Mouse (Mus musculus): Measurements from ENCODE around the gene Mylip.
A peak's percentile ranks its signal among the peaks of the same experiment; 100 is the strongest.

Gene Mylip

DNA sequence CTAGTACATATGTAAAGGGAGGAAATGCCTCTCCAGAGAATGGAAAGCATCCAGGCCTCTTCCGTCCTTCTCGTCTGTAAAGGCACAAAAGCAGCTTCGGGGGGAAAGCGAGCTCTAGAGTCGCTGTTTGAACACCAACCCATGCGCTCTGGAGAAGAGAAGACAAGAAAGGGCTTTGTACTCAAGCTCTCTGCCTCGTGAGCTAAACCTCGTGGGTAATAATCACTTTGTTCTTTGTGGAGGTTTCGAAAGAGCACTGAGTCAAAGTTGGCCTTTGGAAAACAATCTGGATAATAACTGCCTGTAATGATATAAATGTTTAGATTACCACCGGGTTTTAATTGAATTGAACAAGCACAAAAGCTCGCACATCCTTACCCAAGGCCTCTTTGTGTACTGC lies 39.7 kb downstream of the Mylip start:
- no peak for DNase-seq (ENCODE audit: extremely low spot score)

DNA sequence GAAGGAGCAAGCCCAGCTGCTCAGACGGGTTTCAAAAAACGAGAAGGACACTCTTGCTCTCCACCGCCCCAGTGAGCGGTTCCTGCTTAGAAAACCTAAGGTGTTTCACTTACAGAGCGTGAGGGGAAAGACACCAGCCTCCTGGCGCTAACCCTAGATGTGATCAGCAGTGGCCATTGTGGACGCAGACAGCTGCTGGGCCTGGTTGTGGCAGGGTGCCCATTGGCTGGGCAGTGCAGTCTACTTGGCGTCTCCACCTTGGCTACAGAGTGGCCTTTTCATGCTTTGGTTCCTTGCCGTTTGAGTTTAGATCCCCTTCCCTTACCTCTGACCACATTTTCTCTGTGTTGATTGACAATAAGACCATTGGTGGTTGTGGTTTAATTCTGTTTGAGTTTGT lies 47.6 kb downstream of the Mylip start:
- DNase-seq (ENCODE audit: extremely low spot score) = no peak

DNA sequence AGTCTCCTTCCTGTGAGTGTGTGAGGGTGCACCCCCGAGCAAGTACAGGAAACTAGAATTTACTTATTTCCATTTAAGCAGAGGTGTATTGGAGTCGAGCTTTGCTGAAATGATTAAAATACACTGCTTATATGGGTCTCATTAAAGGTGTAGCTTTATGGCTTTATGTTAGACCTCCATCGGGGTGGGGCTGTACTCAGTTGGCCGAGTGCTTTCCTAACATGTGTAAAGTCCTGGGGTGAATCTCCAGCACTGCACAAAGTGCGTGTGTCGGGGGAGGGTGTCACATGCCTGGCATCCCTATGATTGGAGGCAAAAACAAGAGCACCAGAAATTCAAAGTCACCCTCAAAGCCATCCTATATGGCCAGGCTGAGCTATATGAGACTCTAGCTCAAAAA lies 49.3 kb downstream of the Mylip start:
- no peak for DNase-seq (ENCODE audit: extremely low spot score)

DNA sequence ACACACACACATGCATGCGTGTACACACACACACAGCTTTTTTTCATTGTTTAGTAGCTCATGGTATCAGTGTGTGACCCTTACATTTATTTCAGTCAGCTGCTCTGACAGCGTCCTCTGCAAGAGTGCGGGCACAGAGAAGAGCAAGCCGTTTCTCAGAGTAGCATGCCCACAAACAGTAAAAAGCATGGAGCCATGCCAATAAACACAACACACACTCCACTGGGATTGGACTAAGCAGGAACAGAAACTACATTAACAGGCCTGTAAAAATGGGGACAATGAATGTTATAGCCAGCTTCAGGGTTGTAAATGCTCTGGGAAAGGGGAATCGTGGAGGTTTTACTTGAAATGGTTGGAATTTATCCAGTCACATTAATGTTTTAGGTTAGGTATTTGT lies 50.7 kb downstream of the Mylip start:
- no peak for DNase-seq (ENCODE audit: extremely low spot score)

DNA sequence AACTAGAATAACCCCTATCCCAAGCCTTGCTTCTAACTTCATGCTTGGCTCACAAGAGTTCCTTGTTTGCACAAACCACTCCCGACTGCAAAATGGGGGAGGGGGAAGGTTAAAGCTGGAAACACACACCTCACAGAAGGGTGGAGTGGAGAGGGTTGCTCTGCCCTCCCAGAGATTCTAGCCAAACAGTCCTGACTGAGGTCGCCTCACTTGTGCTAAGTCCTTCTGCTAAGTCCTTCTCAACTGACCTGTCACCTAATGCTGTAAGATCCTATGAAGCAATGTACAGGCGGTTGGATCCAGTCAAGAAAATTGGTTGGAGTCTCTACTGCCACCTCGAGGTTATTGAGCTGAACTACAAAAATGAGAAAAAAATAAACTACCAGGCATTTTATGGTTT lies 52.9 kb downstream of the Mylip start:
- peak; percentile 31 for DNase-seq (ENCODE audit: extremely low spot score)

DNA sequence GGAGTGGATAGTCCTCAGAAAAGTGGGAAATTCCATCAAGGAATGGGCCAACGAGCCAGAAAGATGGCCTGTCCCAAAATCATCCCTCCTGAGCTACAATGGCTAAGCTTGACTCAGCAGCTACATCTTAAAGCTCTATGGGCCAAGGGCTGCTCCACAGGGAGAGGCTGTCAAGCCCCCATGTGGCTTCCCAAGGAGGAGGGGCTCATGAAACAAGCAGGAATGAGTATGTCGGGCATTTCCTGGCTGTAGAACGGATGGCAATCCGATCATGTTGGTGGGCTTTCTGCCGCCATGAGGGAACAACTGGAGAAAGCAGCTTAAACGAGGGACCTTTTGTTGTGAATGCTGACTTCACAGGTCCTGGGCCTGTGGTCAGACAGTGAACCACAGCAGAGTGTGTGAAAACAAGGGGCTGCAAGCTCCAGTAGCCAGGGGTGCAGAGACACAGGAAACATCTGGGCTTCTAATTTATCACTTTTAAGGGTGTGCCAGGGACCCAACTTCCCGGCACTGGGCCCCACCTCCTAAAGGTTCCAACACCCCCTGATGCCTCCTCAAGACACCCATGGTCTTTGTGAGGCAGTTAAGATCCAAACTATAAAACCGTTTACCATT lies 53.5 kb downstream of the Mylip start:
- DNase-seq (ENCODE audit: extremely low spot score) = peak; percentile 20

DNA sequence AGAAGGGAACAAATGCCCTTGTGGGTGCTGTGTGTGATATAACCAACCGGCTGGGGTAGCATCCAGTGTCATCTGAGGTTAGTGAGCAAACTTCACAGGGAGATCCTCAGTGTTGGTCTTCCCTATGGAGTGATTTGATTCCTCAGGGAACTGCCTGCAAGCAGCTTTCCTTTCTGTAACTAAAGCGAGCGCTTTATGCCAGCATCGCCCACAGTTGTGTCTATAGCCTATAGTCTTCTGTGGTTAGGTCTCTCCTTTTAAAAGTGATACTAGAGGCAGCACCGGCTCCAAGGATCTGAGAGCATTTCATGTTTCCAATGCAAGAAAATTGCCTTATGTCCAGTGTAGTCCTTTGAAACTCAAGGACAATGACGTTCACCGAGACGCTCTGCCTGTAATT lies 54.7 kb downstream of the Mylip start:
- no peak for DNase-seq (ENCODE audit: extremely low spot score)

DNA sequence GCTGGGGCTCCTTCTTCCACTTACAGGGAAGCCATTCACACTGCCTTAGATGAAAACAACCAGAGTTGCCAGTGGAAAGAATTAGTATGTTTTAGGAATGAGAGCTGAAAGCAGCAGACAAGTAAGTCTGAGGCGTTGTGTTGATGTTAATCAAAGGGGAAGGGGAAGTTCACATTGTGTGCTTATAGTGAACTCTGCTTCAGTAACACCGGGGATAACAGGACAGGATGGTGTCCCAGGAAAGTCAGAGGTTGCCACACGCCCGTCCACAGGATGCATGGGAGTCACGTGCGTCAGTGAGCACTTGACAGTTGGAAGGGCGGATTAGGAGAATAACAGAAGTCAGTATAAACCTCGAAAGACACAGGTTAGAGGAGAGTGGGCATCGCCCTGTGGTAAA lies 55.1 kb downstream of the Mylip start:
- no peak for DNase-seq (ENCODE audit: extremely low spot score)

DNA sequence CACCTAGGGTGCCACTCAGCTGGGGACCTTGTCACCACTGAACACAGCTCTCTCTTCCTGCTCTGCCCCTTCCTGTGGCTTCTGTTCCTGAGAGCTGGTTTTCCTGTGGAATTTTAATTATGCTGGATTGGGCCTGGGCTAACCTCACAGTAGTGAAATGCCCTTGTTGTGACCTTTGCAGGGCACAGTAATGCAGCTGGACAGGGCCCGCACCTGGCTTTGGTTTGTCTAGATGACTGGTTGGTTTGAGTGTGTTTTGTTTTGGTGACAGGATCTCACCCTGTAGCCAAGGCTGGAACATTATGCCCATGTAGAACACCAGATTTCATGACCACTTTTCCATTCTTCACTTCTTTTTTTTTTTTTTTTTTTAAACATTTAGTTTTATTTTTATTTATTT lies 57.1 kb downstream of the Mylip start:
- no peak for DNase-seq (ENCODE audit: extremely low spot score)

DNA sequence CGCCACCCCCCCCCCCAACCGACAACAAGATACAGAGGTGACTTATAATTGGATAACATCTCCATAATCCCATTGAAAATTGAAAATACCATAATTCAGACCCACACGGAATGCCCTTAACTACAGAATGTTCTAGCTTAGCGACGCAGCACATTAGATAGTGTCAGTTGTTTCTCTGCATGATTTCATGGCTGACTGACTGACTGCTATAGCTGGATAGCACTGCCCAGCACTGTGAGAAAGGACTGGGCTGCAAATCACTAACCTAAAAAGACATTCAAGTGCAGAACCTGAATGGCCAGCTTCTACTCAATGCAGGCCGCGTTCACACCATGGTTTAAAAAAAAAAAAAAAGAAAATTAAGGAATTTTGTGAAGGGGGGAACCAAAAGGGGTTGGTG lies 62.9 kb downstream of the Mylip start:
- no peak for DNase-seq (ENCODE audit: extremely low spot score)

DNA sequence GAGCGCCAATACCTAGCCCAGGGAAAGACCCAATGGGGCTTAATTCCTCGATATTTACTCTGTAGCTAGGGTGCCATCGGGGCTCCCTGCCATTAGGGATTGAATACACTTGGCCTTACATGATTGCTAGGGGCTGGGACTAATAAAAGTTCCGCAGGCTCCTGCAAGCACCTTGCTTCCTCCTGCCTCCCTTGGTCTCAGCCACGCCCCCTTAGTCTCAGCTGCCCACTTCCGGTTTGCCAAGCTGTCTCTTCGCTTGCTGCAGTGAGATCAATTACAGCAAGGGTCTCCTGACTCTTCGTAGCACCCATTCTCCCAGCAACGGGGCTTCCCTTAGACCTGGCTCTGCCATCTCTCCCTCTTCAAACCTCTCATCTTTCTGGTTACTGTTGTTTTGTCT lies 63.5 kb downstream of the Mylip start:
- DNase-seq (ENCODE audit: extremely low spot score) = no peak

DNA sequence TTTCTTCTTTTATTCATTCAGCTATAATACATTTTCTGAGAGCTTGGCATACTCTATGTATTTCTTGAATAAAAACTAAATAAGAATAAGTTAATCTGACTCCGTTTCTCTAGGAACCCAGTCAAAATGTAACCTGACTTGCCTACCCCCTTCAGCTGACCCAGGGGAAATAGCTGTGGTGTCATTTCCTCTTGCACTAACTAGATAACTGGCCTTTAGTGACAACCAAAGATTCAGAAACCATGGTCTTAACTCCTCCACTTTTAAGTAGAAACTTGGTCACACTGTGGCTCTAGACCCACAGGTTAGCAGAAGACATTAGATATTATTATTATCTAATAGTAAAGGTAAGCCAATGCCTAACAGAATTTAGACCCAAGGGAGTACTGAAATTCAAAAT lies 64.5 kb downstream of the Mylip start:
- DNase-seq (ENCODE audit: extremely low spot score) = no peak

DNA sequence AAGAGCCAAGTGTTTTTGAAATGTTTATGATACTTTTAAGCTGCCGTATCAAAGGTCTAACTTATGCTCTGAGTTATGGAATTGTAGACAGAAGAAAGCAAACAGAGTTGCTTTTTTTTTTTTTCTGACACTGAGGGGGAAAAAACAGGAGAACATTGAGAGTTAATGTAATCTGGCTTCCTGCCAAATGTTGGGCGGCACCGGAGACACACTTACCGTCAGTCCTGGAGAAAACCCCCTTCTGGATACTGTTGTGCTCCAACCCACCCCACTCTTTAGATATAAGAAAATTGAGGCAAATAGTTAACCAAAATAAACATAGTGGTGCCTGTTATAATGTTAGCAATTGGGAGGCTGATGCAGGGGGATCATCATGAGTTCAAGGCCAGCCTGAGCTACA lies 65.1 kb downstream of the Mylip start:
- DNase-seq (ENCODE audit: extremely low spot score) = peak; percentile 35

DNA sequence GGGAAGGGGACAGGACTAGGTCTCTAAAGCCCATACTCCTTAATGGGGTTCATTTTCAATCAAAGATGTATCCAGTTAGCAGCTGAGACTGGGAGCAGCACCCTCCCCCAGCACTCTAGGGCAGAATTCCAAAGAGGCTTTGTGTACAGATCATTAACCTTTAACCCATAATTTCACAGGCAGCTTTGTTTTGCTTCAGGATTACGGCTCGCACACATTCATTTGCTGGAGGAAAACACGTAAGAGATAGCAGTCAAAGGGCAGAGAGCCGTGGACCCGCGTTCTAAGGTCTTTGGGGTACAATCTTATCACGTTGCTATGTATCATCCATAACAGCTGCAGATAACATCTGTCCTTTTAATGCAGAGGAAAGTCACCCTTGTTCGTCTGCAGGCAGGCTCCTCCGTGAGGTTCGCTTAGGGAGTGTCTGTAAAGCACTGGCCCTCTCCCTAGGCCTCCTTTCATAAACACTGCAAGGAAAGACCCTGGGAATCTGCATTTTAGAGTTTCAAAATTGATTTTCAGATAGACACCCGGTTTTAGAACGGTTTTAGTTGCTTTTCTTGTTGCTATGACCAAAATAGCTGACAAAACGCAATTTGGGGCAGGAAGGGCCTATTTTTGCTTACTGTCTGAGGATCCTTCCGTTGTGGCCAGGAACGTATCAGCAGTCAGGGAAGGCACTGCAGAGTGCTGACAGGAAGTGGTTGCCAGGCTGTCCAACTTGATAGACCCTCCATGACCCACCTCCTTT lies 65.7 kb downstream of the Mylip start:
- peak; percentile 75 for DNase-seq (ENCODE audit: extremely low spot score)

DNA sequence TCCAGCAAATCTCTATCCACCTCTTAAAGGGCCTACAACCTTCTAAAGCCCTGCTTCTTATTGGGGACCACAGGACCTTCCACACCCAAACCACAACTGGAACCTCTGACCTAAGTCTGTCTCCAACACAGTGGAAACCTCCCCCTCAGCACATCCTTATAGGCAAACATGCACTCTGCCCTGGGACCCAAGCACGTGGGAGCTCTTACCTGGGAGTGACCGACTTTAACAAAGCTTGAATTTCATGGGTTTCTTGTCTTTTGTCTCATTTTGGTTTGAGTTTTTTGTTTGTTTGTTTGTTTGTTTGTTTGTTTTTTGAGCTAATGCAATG lies 66.3 kb downstream of the Mylip start:
- no peak for DNase-seq (ENCODE audit: extremely low spot score)

DNA sequence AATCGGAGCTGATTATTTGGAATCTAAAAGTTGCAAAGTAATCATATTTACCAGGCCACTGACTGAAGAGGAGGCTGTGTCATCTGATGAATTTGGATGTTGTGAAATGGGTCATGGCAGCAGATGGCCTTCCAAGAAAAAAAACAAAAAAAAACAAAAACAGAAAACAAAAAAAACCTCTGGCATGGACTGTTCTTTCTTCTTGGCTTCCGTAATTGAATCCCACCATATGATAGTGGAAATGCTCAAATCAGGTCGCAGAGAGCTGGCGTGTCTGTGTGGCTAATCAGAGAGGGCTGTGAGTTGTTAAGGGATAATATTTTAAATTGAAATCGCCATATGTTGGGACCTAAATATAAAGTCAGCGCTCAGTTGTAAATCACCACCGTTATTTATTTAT lies 67.9 kb downstream of the Mylip start:
- no peak for DNase-seq (ENCODE audit: extremely low spot score)

DNA sequence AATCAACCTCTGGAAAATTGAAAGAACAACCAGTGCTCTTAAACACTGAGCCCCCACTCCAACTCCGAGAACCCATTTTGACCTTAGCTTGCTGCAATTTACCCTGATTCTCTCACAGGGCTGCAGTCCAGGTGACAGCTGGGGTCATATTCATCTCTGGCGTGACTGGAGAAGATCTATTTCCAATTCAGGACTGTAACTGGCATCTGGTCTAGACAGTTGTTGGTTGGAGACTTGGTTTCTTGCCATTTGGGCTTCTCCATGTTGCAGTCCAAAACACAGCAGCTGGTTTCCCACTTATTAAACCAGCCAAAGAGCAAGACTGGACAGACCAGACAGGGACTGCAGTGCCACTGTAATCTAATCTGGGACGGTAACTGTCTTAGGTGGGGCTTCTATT lies 70.6 kb downstream of the Mylip start:
- DNase-seq (ENCODE audit: extremely low spot score) = no peak

DNA sequence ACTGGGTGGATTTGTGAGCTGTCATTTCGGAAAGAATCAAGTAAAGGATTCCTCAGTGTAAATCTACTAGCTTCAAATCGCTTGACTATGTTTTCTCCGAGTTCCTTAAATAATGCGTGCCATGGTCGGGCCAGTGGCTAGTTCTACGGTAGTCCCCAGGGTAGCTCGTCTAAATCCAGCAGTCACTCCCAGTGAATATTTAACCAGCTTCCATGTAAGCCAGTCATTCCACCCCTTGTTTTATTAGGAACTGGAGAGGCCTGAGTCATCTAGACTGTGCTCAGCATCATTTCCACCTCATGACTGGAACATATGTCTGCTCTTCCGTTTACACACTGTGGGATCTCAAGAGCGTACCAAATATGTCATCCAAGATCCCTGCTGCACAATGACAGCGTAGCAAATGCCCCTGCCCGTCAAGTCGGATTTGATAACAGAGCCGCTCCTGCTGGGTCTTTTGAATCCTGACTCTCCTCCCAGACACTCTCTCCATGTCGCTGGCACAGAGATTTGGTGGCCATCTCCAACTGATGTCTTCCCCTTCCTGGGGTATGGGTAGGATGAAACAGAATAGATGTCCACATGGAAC lies 71.9 kb downstream of the Mylip start:
- DNase-seq (ENCODE audit: extremely low spot score) = no peak
